Mouse (Mus musculus): ENCODE results near the gene Cblb.

- TF ChIP-seq CTCF (IDR thresholded peaks at IDR 0.05; ENCODE audit: borderline replicate concordance, insufficient read depth, low read length) (no peak), POLR2A (IDR thresholded peaks at IDR 0.05; ENCODE audit: low read depth, low read length) (no peak)
These were observed 31.0 kb upstream of the Cblb start for GRCm38 (mm10) chr16:52000043-52000442.
